Mouse (Mus musculus) kidney, adult 2 months (tissue): ENCODE data around the gene Capn11.

ENCODE experiments used
- CTCF ChIP-seq: fragments of 200-500 bp; conservative IDR thresholded peaks from 2 replicates; pipeline ENCODE4 v1.5.1; 2011; ENCODE audit warnings: low read depth, mild to moderate bottlenecking, control low read depth, low read length, moderate library complexity, mixed read lengths; ENCODE audit not compliant: insufficient read depth, insufficient read length
- POLR2A ChIP-seq: fragments of 200-500 bp; IDR thresholded peaks from one replicate; pipeline ENCODE4 v1.6.1; 2011; ENCODE audit warnings: low read depth, low read length, control low read depth

GRCm38 (mm10) chr17:45593479-45593878 lies 65.6 kb downstream of the Capn11 start:
- TF ChIP-seq POLR2A (no peak), CTCF (peak; percentile 37; the same call in 1 of the 2 replicates)
